Mouse (Mus musculus): Measurements from ENCODE around the gene Clvs2. TPM values are rescaled to one million over a fixed set of nuclear protein-coding genes. Genes with fewer than 3 reads are reported as not detected.

Gene Clvs2
- polyA plus RNA-seq (2014; fragmentation: Nextera tagmentation; extraction: Ambion mirVana) = 1.0 and 2.5 TPM in 2 replicates

- DNase-seq (ENCODE audit: low spot score) = peak; percentile 72
- H3K4me3 ChIP-seq (ENCODE audit: low read depth, low read length) = peak within 1 kb of the TSS; percentile 44
- WGBS = 4% methylated on average over 37 of the region's 37 CpGs
- H3K9me3 ChIP-seq (ENCODE audit: control insufficient read depth, low read length) = no peaks in the 10 kb centered on the region
- H3K27me3 ChIP-seq (replicated peaks; ENCODE audit: control insufficient read depth, insufficient read depth, low read length) = no peaks in the 10 kb centered on the region
- peak within 1 kb of the TSS; percentile 92 for H3K4me2 ChIP-seq (ENCODE audit: low read length)
- H3K9ac ChIP-seq (ENCODE audit: low read length) = peak within 1 kb of the TSS; percentile 50
- H3K27ac ChIP-seq (ENCODE audit: low read depth) = no peak within 1 kb of the TSS
- ATAC-seq (replicated peaks; ENCODE audit: low FRiP score, low TSS enrichment, low read depth) = peak; percentile 65
- no peaks in the 10 kb centered on the region for H3K36me3 ChIP-seq (ENCODE audit: control insufficient read depth, insufficient read depth, low read length)
- H3K4me1 ChIP-seq (replicated peaks; ENCODE audit: control insufficient read depth, insufficient read depth, low read length) = peaks cover 4% of the 10 kb centered on the region; the same call in 1 of the 2 replicates
Observed at GRCm38 (mm10) chr10:33624131-33624879, at the start of gene Clvs2. Clvs2 (minus strand) TSS chr10:33624769.

GRCm38 (mm10) chr10:33653142-33653541 is 28.6 kb upstream of the Clvs2 start:
- Histone ChIP-seq H3K36me3 (ENCODE audit: control insufficient read depth, insufficient read depth, low read length) (no peaks in the 10 kb centered on the region), H3K9me3 (ENCODE audit: control insufficient read depth, low read length) (no peaks in the 10 kb centered on the region), H3K27me3 (replicated peaks; ENCODE audit: control insufficient read depth, insufficient read depth, low read length) (no peaks in the 10 kb centered on the region), H3K4me3 (ENCODE audit: low read depth, low read length) (no peak overlapping the region), H3K4me2 (ENCODE audit: low read length) (no peak overlapping the region), H3K4me1 (replicated peaks; ENCODE audit: control insufficient read depth, insufficient read depth, low read length) (no peaks in the 10 kb centered on the region), H3K27ac (ENCODE audit: low read depth) (no peak overlapping the region), H3K9ac (ENCODE audit: low read length) (no peak overlapping the region)
- ATAC-seq (replicated peaks; ENCODE audit: low FRiP score, low TSS enrichment, low read depth) (no peak), DNase-seq (ENCODE audit: low spot score) (peak; percentile 69)

- no peaks in the 10 kb centered on the region for H3K27me3 ChIP-seq (replicated peaks; ENCODE audit: control insufficient read depth, insufficient read depth, low read length)
- peak overlapping the region; percentile 92 for H3K4me2 ChIP-seq (ENCODE audit: low read length)
- H3K4me3 ChIP-seq (ENCODE audit: low read depth, low read length) = peak overlapping the region; percentile 44
- no peaks in the 10 kb centered on the region for H3K9me3 ChIP-seq (ENCODE audit: control insufficient read depth, low read length)
- no peak for ATAC-seq (replicated peaks; ENCODE audit: low FRiP score, low TSS enrichment, low read depth)
- H3K9ac ChIP-seq (ENCODE audit: low read length) = no peak overlapping the region
- DNase-seq (ENCODE audit: low spot score) = no peak
- no peak overlapping the region for H3K27ac ChIP-seq (ENCODE audit: low read depth)
- WGBS = 27% methylated on average over 6 of the region's 6 CpGs
- peaks cover 4% of the 10 kb centered on the region; the same call in 1 of the 2 replicates for H3K4me1 ChIP-seq (replicated peaks; ENCODE audit: control insufficient read depth, insufficient read depth, low read length)
- H3K36me3 ChIP-seq (ENCODE audit: control insufficient read depth, insufficient read depth, low read length) = no peaks in the 10 kb centered on the region
Observed at GRCm38 (mm10) chr10:33623577-33623991, 985 bp downstream of the Clvs2 start.

GRCm38 (mm10) chr10:33622700-33623099 is 1.9 kb downstream of the Clvs2 start:
- no peaks in the 10 kb centered on the region for H3K27me3 ChIP-seq (replicated peaks; ENCODE audit: control insufficient read depth, insufficient read depth, low read length)
- H3K36me3 ChIP-seq (ENCODE audit: control insufficient read depth, insufficient read depth, low read length) = no peaks in the 10 kb centered on the region
- peaks cover 4% of the 10 kb centered on the region; the same call in 1 of the 2 replicates for H3K4me1 ChIP-seq (replicated peaks; ENCODE audit: control insufficient read depth, insufficient read depth, low read length)
- no peak overlapping the region for H3K9ac ChIP-seq (ENCODE audit: low read length)
- DNase-seq (ENCODE audit: low spot score) = no peak
- H3K9me3 ChIP-seq (ENCODE audit: control insufficient read depth, low read length) = no peaks in the 10 kb centered on the region
- no peak for ATAC-seq (replicated peaks; ENCODE audit: low FRiP score, low TSS enrichment, low read depth)
- WGBS = 89% methylated on average over 8 of the region's 8 CpGs
- H3K4me3 ChIP-seq (ENCODE audit: low read depth, low read length) = no peak overlapping the region
- H3K27ac ChIP-seq (ENCODE audit: low read depth) = no peak overlapping the region
- no peak overlapping the region for H3K4me2 ChIP-seq (ENCODE audit: low read length)

GRCm38 (mm10) chr10:33616207-33616606 is 8.4 kb downstream of the Clvs2 start:
- H3K36me3 ChIP-seq (ENCODE audit: control insufficient read depth, insufficient read depth, low read length) = no peaks in the 10 kb centered on the region
- H3K4me3 ChIP-seq (ENCODE audit: low read depth, low read length) = no peak overlapping the region
- 56% methylated on average over 2 of the region's 2 CpGs for WGBS
- DNase-seq (ENCODE audit: low spot score) (no peak), ATAC-seq (replicated peaks; ENCODE audit: low FRiP score, low TSS enrichment, low read depth) (no peak)
- H3K27ac ChIP-seq (ENCODE audit: low read depth) = no peak overlapping the region
- H3K9ac ChIP-seq (ENCODE audit: low read length) = no peak overlapping the region
- H3K27me3 ChIP-seq (replicated peaks; ENCODE audit: control insufficient read depth, insufficient read depth, low read length) = no peaks in the 10 kb centered on the region
- no peak overlapping the region for H3K4me2 ChIP-seq (ENCODE audit: low read length)
- H3K9me3 ChIP-seq (ENCODE audit: control insufficient read depth, low read length) = no peaks in the 10 kb centered on the region
- H3K4me1 ChIP-seq (replicated peaks; ENCODE audit: control insufficient read depth, insufficient read depth, low read length) = no peaks in the 10 kb centered on the region

- Histone ChIP-seq H3K4me1 (replicated peaks; ENCODE audit: control insufficient read depth, insufficient read depth, low read length) (no peaks in the 10 kb centered on the region), H3K36me3 (ENCODE audit: control insufficient read depth, insufficient read depth, low read length) (no peaks in the 10 kb centered on the region), H3K9ac (ENCODE audit: low read length) (no peak overlapping the region), H3K27me3 (replicated peaks; ENCODE audit: control insufficient read depth, insufficient read depth, low read length) (no peaks in the 10 kb centered on the region), H3K4me2 (ENCODE audit: low read length) (no peak overlapping the region), H3K4me3 (ENCODE audit: low read depth, low read length) (no peak overlapping the region), H3K27ac (ENCODE audit: low read depth) (no peak overlapping the region), H3K9me3 (ENCODE audit: control insufficient read depth, low read length) (no peaks in the 10 kb centered on the region)
- ATAC-seq (replicated peaks; ENCODE audit: low FRiP score, low TSS enrichment, low read depth) = no peak
- 100% methylated on average over 1 of the region's 1 CpGs for WGBS
- DNase-seq (ENCODE audit: low spot score) = no peak
Observed at GRCm38 (mm10) chr10:33613197-33613596, 11.4 kb downstream of the Clvs2 start.

GRCm38 (mm10) chr10:33592732-33593131 is 31.8 kb downstream of the Clvs2 start:
- H3K4me2 ChIP-seq (ENCODE audit: low read length) = no peak overlapping the region
- no peak for ATAC-seq (replicated peaks; ENCODE audit: low FRiP score, low TSS enrichment, low read depth)
- 92% methylated on average over 16 of the region's 16 CpGs for WGBS
- no peaks in the 10 kb centered on the region for H3K9me3 ChIP-seq (ENCODE audit: control insufficient read depth, low read length)
- H3K27me3 ChIP-seq (replicated peaks; ENCODE audit: control insufficient read depth, insufficient read depth, low read length) = no peaks in the 10 kb centered on the region
- no peaks in the 10 kb centered on the region for H3K4me1 ChIP-seq (replicated peaks; ENCODE audit: control insufficient read depth, insufficient read depth, low read length)
- no peak for DNase-seq (ENCODE audit: low spot score)
- no peak overlapping the region for H3K27ac ChIP-seq (ENCODE audit: low read depth)
- H3K4me3 ChIP-seq (ENCODE audit: low read depth, low read length) = no peak overlapping the region
- H3K36me3 ChIP-seq (ENCODE audit: control insufficient read depth, insufficient read depth, low read length) = no peaks in the 10 kb centered on the region
- H3K9ac ChIP-seq (ENCODE audit: low read length) = no peak overlapping the region

GRCm38 (mm10) chr10:33588800-33589199 is 35.8 kb downstream of the Clvs2 start:
- no peak overlapping the region for H3K9ac ChIP-seq (ENCODE audit: low read length)
- DNase-seq (ENCODE audit: low spot score) (no peak), ATAC-seq (replicated peaks; ENCODE audit: low FRiP score, low TSS enrichment, low read depth) (no peak)
- no peak overlapping the region for H3K4me3 ChIP-seq (ENCODE audit: low read depth, low read length)
- H3K9me3 ChIP-seq (ENCODE audit: control insufficient read depth, low read length) = no peaks in the 10 kb centered on the region
- no peaks in the 10 kb centered on the region for H3K27me3 ChIP-seq (replicated peaks; ENCODE audit: control insufficient read depth, insufficient read depth, low read length)
- H3K4me1 ChIP-seq (replicated peaks; ENCODE audit: control insufficient read depth, insufficient read depth, low read length) = no peaks in the 10 kb centered on the region
- no peak overlapping the region for H3K27ac ChIP-seq (ENCODE audit: low read depth)
- H3K36me3 ChIP-seq (ENCODE audit: control insufficient read depth, insufficient read depth, low read length) = no peaks in the 10 kb centered on the region
- WGBS = 92% methylated on average over 2 of the region's 2 CpGs
- no peak overlapping the region for H3K4me2 ChIP-seq (ENCODE audit: low read length)

- no peaks in the 10 kb centered on the region for H3K36me3 ChIP-seq (ENCODE audit: control insufficient read depth, insufficient read depth, low read length)
- no peak overlapping the region for H3K4me3 ChIP-seq (ENCODE audit: low read depth, low read length)
- H3K4me1 ChIP-seq (replicated peaks; ENCODE audit: control insufficient read depth, insufficient read depth, low read length) = no peaks in the 10 kb centered on the region
- no peak overlapping the region for H3K27ac ChIP-seq (ENCODE audit: low read depth)
- no peaks in the 10 kb centered on the region for H3K27me3 ChIP-seq (replicated peaks; ENCODE audit: control insufficient read depth, insufficient read depth, low read length)
- peak; percentile 86; the same call in 1 of the 2 replicates for ATAC-seq (replicated peaks; ENCODE audit: low FRiP score, low TSS enrichment, low read depth)
- DNase-seq (ENCODE audit: low spot score) = no peak
- WGBS = 33% methylated on average over 2 of the region's 2 CpGs
- H3K9me3 ChIP-seq (ENCODE audit: control insufficient read depth, low read length) = no peaks in the 10 kb centered on the region
- H3K9ac ChIP-seq (ENCODE audit: low read length) = no peak overlapping the region
- H3K4me2 ChIP-seq (ENCODE audit: low read length) = no peak overlapping the region
Observed at GRCm38 (mm10) chr10:33587118-33587517, 37.5 kb downstream of the Clvs2 start.
